In the genomic region with DNA sequence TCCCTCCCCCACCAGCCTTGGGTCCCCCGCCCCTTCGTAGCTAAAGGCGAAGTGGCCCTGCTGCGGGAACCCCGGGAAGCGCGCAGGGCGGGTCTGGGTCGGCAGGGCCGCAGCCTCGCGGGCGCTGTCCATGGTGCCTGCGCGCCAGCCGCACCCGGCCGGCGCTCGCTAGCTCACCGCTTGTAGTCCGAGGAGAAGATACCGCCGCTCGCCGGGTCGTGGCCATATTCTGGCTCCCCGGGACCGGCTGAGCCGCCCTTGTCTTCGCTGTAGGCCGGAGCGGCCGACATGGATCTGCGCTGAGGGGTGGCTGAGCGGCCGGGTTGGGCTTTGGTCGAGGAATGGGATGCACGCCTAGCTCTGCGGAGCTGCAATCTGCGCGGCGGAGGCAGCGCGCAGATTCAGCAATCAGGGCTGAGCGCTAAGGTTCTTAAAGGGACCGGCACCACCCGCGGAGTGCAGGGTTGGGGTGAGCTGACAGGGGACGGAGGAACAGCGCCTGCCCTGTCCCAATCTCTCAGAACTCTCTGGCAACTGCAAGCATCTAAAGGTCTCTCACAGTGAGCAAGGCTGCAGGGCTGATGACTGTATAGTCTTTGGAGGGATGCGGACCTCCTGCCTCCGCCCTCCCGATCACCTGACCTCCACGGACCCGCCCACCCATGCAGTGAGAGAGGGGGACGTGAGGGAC, we compare ENCODE assay signal across 8 mouse cellular contexts. TPM values are rescaled to one million over a fixed set of nuclear protein-coding genes. Genes with fewer than 3 reads are reported as not detected.
DNase-seq lines count a peak whose midpoint lies in the region; ATAC-seq and TF ChIP-seq lines count a peak whose summit lies in the region.

Ap3b2 (minus strand) TSS at position 595 of the 691 bp plus-strand sequence.

- peaks cover 4% of the 10 kb centered on the region for H3K27me3 ChIP-seq in hindbrain, embryonic 13.5 days
- peaks cover 5% of the 10 kb centered on the region for H3K27me3 ChIP-seq in lung, postnatal 0 days (replicated peaks; ENCODE audit: insufficient read depth, low read length)

- H3K4me3 ChIP-seq in hindbrain, embryonic 13.5 days: peak within 1 kb of the TSS; percentile 83
- H3K4me3 ChIP-seq in lung, postnatal 0 days (ENCODE audit: low read depth, low read length): peak within 1 kb of the TSS; percentile 29

- H3K4me2 ChIP-seq in hindbrain, embryonic 13.5 days: peak within 1 kb of the TSS; percentile 63
- peak within 1 kb of the TSS; percentile 54 for H3K4me2 ChIP-seq in lung, postnatal 0 days (replicated peaks; ENCODE audit: low read depth, low read length)

- no peaks in the 10 kb centered on the region for H3K36me3 ChIP-seq in hindbrain, embryonic 13.5 days
- H3K36me3 ChIP-seq in lung, postnatal 0 days (ENCODE audit: insufficient read depth, low read length): no peaks in the 10 kb centered on the region

- H3K27ac ChIP-seq in hindbrain, embryonic 13.5 days: peak within 1 kb of the TSS; percentile 97
- no peak within 1 kb of the TSS for H3K27ac ChIP-seq in lung, postnatal 0 days (ENCODE audit: low read length)

- no peaks in the 10 kb centered on the region for H3K9me3 ChIP-seq in hindbrain, embryonic 13.5 days
- no peaks in the 10 kb centered on the region for H3K9me3 ChIP-seq in lung, postnatal 0 days (ENCODE audit: low read length)

- WGBS in hindbrain, embryonic 13.5 days: under 1% methylated on average over 55 of the region's 57 CpGs
- under 1% methylated on average over 51 of the region's 57 CpGs for WGBS in lung, postnatal 0 days

- ATAC-seq in hindbrain, embryonic 13.5 days (ENCODE audit: low FRiP score): peak; percentile 95
- peak; percentile 85 for ATAC-seq in lung, postnatal 0 days

- H3K4me1 ChIP-seq in hindbrain, embryonic 13.5 days (replicated peaks): peaks cover 28% of the 10 kb centered on the region
- H3K4me1 ChIP-seq in lung, postnatal 0 days (ENCODE audit: insufficient read depth, low read depth, low read length): no peaks in the 10 kb centered on the region; the same call in 1 of the 2 replicates

- no peak for TF ChIP-seq EP300 in lung, postnatal 0 days (IDR thresholded peaks at IDR 0.05)

- peak; percentile 78 for DNase-seq in R1 (ENCODE audit: low read depth, low spot score)
- DNase-seq in cerebellum, postnatal 10 days: peak; percentile 90 to 92
- peak; percentile 57 to 64 for DNase-seq in frontal cortex, postnatal 14 days (ENCODE audit: low spot score in 2 of 2)
- peak; percentile 59 to 77 for DNase-seq in layer of hippocampus, postnatal 25 days (ENCODE audit: extremely low spot score in 1 of 2, low spot score in 1 of 2)
- peak; percentile 74 for DNase-seq in lung, postnatal 0 days (ENCODE audit: low spot score)
- peak; percentile 60 for DNase-seq in retina, adult 2 months (ENCODE audit: low read depth, low spot score)
- DNase-seq in urinary bladder, adult 2 months (ENCODE audit: low spot score): peak; percentile 60

- H3K9ac ChIP-seq in hindbrain, embryonic 13.5 days: peak within 1 kb of the TSS; percentile 88
- no peak within 1 kb of the TSS for H3K9ac ChIP-seq in lung, postnatal 0 days (replicated peaks; ENCODE audit: low read depth)

- TF ChIP-seq CTCF in lung, postnatal 0 days (IDR thresholded peaks at IDR 0.05): no peak

RNA-seq across cellular contexts. Expression of gene Ap3b2, which starts in this region (rescaled TPM):
- polyA plus RNA-seq in hindbrain, embryonic 13.5 days (2015; fragmentation: Nextera tagmentation; extraction: Ambion mirVana): 121 and 134 TPM in 2 replicates
- total RNA-seq in layer of hippocampus, postnatal 25 days (2021): 100 to 1,000 TPM; 161 to 171 TPM
- polyA plus RNA-seq in lung, postnatal 0 days (2015; fragmentation: Nextera tagmentation; extraction: Ambion mirVana): 0.12 and 0.23 TPM in 2 replicates
- polyA plus RNA-seq in urinary bladder, adult 2 months (2012; rRNA removed): 1.4 and 2.1 TPM in 2 replicates

Comparison
In these comparisons a context has a peak if more than half of its experiments do, and no peak if none do; other contexts are left out.
1. RNA of gene Ap3b2 (polyA plus RNA-seq): 121 to 134 TPM in hindbrain, embryonic 13.5 days; 1.4 to 2.1 TPM in urinary bladder, adult 2 months and 0.12 to 0.23 TPM in lung, postnatal 0 days; every median in the first group is over 10 times any median in the second.
2. Peak in DNase-seq, ATAC-seq, H3K4me3 ChIP-seq and H3K4me2 ChIP-seq in lung, postnatal 0 days; RNA of the gene not detected or under 1 TPM.
3. Peak in every context shown above with its lines, with median percentiles within 50 percentile points of each other: DNase-seq.